Mouse (Mus musculus): ENCODE results near the gene Pipox.

The Pipox gene

DNA sequence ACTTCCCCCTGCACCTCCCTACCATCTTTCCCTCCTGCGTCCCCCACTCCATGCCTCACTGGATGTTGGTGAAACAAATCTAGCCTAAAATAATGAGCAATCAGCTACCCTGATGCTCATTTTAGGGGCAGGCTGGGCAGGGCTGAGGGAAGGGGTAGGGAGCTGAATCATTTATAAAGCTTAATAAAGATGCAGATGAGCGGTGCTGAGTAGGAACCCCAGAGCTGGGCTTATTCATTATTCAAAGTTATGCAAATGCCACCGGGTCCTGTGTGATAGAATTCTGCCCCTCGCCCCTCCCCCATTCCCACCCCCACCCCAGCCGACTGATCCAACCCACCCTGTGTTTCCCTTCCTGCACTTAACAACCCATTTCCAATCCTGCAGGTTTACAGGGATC lies 18.6 kb downstream of the Pipox start:
- no peak for DNase-seq

DNA sequence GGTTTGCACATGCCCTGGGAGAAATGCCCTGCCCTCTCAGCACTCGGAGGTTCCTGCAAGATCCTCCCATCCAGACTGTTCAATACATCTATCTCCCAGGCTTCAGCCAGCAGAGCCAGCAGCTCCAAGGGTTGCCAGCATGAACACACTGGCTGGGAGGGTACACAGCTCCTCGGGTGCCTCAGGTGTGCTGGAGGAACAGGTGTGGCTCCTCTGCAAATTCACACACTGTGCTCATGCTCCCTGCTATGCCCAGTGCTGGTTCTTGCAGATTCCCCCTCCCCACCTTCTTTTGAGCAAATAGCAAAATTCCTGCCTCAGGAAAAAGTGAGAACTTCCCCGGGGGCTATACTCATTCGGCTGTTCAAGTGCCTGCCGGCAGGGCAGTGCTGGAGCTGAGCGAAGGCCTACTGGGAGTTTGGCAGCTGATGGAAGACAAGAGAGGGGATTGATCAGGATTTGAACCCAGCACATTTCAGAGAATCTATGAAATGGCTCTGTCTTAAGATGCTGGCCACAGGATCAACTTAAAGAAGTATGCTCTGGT lies 19.1 kb downstream of the Pipox start:
- no peak for DNase-seq

DNA sequence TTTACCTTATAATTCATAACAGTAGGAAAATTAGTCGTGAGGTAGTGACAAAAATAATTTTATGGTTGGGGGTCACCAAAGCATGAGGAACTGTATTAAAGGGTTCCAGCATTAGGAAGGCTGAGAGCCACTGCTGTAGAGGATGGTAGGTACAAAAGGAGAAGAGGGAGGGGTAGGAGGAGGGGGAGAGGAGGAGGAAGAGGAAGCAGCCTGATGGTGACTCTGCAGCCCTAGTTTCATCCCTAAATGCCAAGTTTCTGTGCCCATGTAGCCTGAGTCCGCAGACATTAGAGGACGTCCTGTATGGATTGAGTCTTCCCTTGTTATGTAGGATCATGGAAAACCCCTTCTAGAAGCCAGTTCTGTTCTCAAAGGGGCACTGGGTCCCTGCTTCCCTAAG lies 20.8 kb downstream of the Pipox start:
- no peak for DNase-seq

DNA sequence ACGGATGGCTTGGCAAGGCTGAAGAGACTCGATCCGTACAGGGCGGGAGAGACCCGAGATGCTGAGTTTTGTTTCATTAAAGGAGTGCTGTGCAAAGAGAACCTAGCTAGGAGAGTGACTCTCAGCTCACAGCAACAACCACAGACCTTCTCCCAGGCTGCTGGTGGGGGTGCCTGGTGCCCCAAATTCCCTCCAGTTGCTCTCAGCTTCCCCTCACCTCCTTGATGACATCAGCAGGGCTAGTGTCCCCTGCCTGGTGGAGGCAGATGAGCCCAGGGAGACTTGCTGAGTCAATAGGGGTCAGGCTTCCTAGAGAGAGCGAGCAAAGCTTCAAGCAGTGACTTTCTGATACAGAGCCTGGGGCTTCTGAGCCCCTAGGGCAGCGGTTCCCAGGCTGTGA lies 21.2 kb downstream of the Pipox start:
- no peak for DNase-seq

DNA sequence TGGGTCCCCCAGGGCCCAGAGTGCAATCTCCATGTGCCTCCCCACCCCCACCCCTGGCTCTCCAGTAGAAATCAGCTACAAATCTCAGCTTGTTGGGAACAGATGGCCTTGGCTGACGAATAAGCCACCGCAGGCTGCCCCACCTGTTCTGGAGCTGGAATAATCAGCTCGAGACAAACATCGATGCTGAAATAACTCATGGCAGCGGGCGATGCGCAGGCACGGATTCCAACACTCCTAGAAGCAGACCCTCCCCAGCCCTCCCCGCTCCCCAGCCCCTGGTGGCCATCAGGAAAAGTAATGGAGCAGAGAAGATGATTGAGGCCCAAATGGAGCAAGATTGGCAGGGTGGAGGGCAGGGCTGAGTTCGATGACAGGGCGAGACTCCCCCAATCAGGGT lies 21.7 kb downstream of the Pipox start:
- DNase-seq, result no peak

DNA sequence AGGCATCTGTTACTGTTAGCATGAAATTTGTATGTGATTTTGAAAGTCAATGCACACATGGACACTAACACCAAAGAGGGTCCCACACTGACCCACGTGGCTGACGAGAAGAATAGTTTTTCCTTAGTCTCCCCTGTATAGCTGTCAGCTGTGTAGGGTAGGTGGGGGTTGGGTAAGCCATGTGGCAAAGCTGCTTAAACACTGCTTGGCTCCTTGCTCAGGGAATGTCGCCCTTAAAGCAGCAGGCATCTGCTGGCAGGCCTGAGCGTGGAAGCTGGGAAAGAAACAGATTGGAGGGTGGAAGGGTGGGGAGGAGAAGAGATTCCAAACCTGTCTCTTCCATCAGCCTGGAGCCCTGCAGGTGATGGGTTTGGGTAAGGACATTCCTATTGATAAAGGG lies 22.5 kb downstream of the Pipox start:
- no peak for DNase-seq

DNA sequence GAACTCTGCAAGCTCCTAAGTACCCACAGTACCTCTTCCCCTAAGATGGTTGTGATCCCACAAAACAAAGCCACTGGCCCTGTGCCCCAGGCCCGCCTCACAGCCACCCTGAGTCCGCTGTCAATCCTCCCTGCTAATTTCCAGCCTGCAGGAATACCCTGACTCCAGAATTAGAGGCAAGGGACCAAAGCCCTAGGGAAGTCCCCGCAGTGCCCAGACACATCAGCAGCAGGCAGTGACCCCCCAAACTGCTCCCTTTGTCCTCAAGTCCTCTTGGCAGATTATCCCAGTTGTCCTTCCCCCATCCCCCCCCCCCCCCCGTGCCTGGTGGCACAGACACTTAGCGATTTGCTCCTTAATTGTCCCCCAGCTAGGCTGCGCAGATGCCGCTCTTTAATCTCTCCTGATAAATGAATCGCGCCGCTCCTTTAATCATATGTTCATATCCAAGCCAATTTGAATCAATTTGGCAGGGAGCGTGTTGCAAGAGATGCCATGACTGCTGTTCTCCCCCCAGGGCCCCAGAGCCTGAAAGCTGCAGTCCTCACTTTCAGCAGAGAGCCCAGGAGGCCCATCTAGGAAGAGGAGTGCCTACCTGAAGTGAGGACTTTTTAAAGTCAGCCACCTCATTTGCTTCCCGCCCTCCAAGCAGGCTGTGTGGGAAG lies 26.3 kb downstream of the Pipox start:
- DNase-seq, result no peak

DNA sequence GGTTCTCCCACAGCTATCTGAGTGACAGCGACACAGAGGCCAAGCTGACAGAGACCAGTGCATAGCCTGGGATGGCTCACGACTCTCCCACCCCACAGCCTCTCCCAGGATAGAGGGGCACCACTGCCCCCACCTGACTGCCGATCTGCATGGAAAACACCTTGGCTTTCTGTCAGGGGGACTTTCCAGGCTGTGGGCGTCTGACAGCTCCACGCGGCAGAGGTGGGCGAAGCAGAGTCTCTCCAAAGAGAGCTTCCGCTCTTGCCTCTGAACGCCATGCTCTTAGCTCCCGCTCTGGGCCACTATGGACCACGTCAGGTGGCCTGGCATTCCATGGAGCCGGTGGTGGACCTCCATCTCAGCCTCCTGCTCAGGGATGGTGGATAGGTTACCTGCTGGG lies 29.1 kb downstream of the Pipox start:
- no peak for DNase-seq

DNA sequence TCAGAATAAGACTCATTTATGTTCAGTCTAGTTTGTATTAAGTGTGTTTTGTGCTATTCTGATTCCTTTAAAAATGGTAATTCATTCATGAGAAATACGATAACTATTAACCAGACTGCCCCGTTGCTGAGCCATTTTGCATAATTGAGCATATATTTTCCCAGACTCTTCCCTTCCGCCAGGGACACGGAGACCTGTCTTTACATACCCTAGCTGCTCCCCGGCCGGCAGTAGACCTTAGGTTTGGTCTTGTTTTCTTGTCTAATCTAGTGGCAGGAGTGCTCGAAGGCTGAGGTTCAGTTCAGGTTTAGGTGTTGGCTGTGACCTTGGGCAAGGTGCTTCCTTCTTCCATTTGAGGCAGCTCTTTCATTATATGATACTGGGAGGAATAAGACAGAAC lies 31.0 kb downstream of the Pipox start:
- no peak for DNase-seq

DNA sequence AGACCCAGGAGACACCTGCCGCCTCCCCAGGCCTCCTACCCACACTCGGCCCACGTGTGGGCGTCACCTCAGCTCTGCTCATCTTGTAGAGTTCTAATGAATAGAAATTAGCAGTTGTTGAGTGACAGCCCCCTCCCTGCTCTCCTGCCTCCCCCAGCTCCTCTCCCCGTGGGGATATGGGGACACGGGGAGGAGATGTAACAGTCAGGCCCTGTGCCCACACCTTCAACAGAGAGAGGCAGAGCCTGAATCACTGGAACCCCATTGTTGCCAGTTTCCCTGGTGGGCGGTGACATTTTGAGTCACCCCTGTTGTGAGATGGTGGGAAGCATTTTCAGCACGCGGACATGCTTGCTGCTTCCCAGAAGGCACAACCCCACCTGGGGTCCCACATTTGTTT lies 32.9 kb downstream of the Pipox start:
- no peak for DNase-seq

DNA sequence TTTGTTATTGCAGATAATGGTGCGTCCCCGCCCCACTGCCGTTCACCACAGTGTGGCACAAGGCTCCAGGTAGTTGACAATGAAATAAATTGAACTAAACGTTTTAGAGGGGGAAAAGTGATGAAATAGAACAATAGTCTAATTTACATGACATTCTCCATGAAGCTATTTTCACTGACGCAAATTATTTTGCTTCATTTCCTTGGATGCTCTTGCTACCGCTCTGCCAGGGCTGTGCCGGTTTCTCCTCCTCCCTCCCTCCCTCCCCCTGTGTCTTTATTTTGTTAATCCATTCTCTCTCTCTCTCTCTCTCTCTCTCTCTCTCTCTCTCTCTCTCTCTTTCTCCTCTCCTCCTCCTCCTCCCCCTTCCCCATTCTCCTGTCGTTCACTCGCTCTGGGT lies 35.3 kb downstream of the Pipox start:
- no peak for DNase-seq

DNA sequence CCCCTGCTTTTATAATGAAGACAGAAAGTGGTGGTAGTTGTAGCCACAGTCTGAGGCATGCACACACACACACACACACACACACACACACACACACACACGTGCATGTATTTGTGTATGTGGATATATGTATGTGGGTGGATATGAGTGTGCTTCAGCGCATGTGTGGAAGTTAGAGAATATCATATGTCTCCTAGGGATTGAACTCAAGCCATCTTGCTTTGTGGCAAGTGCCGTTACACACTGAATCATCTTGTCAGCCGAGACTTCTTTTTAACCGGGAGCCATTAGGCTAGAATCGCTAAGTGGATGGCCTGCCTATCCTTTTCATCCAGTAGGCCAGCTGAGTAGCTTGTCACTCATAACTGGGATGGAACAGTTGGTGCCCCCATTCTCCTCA lies 36.8 kb downstream of the Pipox start:
- DNase-seq, result no peak

DNA sequence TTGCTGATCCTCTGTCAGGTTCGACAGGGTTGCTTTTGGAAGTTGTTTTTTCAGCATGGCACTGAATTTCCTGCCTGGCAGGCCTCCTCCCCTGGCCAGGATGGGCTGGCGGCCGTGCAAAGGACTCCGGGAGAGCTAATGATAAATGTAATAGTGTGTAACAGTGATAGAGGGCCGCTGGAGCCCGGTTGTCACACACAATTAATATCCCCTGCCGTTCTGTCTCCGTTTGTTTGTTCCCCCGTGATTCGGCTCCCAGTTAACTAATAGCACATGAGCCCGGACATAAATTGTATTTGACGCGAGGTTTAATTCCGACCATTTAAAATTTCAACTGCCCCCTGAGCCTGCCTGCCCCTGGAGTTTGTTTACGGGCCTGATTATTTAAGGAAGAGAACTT lies 38.5 kb downstream of the Pipox start:
- DNase-seq, result no peak

DNA sequence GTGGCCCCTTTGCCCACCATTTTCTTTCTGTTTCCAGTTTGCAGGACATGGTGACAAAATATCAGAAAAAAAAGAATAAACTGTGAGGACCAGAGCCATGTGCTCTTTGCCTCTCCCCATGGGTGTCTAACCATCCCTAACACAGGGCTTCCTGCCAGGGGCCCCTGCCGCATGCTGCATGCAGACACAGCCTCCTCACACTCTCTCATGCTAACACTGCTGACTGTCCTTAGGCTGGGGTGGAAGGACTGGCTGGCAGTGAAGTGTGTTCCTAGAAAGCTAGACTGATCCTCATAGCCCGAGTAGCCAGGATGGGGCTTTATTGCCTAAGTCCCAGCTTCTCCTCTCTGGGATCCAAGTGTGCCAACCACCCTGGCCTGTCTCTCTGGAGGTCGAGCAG lies 39.3 kb downstream of the Pipox start:
- no peak for DNase-seq

DNA sequence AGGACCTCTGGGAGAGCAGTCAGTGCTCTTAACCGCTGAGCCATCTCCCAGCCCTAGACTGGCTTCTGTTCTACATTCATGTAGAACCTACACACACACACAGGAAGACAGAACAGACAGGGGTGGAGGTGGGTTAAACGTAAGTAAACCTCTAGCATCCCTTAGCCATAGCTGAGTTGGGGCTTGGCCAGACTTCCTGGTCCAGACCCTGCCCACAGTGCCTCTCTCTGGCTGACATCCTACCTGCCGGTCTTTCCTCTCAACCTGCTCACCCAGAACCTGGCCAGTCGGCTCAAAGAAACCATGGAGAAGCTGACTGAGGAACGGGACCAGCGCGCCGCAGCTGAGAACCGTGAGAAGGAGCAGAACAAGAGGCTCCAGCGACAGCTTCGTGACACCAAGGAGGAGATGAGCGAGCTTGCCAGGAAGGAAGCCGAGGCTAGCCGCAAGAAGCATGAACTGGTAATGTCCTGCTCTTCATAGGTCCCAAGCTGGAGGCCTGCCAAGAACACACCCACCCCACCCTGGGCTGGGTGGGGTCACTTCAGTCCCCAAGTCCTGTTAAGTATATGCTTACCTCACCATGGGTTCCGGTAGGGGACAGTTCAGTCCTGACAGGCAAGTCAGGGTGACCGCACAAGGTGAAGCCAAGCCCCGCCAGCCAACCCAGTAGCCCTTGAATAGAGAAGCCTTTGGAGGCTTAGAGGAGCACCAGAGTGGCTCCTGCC lies 40.8 kb downstream of the Pipox start:
- no peak for DNase-seq

DNA sequence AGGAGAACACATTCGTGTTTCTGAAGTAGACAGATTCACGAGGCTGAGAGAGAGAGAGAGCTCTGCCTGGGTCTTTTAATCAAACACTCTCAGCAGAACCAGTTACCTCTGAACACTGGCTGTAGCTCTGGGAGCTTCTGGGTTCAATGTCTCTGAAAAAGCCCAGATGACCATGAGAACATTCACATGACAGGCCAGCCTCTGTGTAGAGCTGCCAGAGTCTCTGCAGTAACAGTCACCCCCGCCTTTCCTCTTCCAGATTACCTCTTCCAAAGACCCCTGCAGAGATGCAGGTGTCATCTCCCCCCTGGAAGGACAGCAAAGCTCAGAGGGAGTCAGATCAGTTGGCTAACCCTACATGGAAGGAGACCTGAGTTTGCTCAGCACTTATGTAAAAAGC lies 41.7 kb downstream of the Pipox start:
- no peak for DNase-seq

DNA sequence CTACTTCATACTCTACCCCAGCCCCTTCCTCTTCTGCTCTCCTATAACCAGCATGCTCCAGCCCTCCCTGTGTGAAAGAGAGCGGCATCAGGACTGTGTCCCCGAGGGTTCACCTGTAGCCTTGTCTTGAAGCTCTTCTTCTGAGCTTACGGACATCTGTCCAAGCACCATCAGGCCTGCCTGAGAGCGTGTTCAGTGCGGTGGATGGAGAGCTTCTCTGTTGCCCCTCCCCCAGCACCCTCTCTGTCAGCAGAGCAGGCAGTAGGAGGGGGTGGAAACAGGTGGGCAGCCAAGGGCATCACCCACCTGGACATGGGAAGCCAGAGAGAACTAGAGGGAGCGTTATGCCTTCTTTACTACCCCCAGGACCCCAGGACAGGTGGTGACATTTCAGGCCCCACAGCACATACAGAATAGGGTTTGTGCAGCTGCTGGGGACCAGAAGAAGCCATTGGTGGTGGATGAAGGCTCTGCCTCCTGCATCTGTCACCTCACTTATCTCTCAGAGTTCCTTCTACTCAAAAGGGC lies 42.3 kb downstream of the Pipox start:
- no peak for DNase-seq

DNA sequence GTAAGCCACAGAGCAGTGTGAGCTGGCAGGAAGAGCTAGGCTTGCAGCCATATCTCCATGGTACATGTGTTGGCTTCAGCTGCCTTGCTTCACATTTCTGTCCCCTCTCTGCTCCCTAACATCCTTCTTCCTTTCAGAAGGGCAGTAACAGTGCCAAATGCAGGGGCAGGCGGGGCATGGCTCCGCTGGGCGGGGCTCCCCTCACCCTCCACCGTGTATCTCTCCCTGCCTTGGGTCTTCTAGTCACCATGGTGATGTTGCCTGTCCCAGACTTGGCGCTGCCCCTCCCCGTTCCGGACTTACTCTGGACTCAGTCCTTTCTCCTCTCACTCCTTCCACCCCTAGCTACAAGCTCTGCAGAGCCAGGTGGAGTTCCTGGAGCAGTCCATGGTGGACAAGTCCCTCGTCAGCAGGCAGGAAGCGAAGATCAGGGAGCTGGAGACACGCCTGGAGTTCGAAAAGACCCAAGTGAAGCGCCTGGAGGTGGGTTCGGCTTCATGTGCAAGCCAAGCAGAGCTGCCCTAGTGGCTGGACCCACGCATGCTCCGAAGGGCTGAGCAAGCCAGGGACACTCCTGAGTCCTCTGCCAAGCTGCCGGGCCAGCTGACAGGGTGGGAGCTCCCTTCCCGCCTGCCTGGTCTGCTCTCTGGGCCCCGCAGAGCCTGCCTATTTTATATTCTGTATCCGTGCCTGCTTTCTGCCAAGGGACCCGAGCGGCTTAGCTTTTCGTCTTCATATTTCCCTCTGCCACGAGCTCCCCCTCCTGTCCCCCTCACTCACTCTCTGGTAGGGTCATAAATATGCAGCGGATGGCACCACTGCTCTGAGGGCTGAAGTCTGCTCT lies 43.3 kb downstream of the Pipox start:
- DNase-seq, result no peak

DNA sequence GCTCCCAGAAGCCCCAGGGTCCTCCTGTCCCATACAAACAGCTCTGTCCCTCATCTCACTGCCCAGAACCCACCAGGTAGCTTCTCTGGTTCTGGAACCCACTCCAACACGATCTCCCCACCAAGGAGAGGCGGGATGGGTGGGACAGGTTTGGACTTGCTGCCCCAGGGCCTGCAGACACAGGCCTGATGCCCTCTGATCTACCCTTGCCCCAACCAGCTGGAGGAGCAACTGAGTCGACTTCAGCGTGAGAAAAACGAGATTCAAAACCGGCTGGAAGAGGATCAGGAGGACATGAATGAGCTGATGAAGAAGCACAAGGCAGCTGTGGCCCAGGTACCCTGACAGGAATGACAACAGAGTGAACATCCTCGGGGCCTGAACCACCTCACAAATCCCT lies 44.7 kb downstream of the Pipox start:
- DNase-seq, result no peak

DNA sequence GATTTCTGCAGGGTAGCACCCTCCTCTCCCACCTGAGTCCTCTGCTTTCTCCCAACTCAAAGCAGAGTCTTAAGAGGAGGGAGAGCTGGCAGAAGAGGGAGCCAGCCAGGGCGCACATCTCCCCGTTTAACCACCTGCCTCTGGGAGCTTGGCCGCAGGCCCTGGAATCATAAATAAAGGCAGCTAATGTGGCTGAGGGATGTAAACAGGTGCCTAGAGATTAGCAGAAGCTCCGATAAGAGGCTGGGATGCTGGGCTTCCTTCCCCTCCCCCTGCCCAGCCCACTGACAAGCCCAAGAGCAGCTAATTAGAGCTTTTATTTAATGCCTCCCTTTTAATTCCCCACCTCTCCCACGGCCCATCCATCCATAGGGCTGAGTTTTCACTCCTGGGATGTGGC lies 45.8 kb downstream of the Pipox start:
- DNase-seq, result no peak

DNA sequence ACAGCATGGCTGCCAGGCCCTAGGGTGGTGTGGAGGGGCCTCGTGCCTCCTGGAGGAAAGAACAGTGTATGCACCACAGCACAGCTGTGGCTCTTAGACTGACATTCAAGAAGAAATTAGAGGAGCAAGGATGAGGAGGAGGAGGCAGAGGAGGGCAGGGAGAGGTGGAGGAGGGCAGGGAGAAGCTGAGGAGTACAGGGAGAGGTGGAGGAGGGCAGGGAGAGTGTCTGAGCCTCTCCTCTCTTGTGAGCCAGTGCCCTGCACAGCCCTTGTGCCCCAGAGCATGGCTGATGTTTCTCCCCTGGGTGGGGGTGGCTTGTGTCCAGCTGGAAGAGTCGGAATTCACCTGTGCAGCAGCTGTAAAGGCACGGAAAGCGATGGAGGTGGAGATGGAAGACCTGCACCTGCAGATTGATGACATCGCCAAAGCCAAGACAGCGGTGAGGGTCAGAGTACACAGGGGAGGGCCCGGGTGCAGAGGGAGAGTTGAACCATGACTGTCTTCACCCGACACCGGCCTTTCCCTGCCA lies 46.2 kb downstream of the Pipox start:
- DNase-seq, result no peak

DNA sequence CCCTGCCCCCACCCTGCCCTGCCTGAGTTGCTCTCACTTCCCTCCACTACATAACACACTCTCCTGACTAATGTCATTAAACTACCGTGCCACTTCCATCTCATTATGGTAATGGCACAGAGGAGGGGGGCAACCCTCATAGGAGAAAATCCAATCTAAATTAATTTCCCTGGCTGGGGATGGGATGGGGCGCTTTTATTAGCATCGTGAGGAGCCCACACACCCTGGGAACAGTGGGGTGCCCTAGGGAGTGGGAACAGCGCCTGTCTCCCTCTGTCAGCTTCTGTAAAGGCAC lies 50.0 kb downstream of the Pipox start:
- no peak for DNase-seq

DNA sequence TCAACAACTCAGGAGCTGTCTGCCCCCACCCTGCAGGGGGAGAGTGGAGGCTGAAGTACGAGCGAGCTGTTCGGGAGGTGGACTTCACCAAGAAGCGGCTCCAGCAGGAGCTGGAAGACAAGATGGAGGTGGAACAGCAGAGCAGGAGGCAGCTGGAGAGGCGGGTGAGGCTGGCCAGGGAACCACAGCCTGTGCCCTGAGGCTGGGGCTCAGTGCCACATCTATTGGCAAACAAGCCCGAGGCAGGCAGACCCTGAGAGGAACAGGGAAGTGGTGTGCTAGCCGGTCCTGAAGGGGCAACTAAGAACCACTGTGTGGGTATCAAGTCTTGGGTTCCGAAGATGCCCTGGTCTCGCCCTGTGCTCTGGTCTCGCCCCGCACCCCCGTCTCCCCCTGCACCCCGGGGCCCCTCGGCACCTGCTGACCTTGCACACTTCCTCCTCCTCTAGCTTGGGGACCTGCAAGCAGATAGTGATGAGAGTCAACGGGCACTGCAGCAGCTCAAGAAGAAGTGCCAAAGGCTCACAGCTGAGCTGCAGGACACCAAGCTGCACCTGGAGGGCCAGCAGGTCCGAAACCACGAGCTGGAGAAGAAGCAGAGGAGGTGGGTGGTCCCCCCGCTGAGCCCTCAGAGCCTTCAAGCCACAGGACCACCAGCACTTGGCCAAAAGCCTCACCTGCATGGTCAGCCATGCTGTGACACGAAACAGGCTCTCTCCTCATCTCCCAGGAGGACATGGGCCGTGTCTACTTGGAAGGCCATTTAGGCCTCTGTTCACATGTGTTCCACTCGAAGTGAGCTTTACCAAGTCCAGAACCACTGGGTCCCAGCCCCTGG lies 50.6 kb downstream of the Pipox start:
- DNase-seq, result no peak

Measured in thymus, postnatal 14 days (tissue).